In the genomic region with DNA sequence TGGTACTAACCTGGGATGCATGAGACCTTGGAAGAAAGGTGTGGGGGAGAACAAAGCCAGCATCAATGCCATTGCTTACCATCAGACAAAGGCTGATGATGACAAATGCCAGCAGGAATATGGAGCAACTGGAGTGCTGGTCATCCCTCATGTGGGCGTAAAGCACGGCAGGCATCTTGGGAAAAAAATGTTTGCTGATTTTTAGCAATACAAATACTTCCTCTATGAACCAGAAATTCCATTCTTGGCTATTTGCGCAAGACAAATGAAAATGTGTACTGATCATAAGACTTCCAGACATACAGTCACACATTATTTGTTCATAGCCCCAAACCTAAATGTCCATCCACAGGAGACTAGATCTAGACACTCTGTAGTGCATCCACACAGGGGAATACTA, we compare ENCODE assay signal across 14 mouse cellular contexts.
"Had no signal": no experiment of that assay in that cellular context is flagged by ENCODE, and none has a peak within 500 bp of the region (broad histone marks: within the 10 kb centered on the region; RNA-seq: fewer than 3 reads in every experiment).

No protein-coding gene starts in this region.

- H3K36me3 ChIP-seq: midbrain, embryonic 13.5 days; midbrain, embryonic 15.5 days; neural tube, embryonic 12.5 days; stomach, embryonic 15.5 days had no signal

- DNase-seq: lung, adult 18-20 months; lung, embryonic 14.5 days; lung, postnatal 14 days; lung, postnatal 4 days; right cerebral cortex, postnatal 25 days; thymus, adult 2 months; thymus, postnatal 25 days had no signal

- H3K27ac ChIP-seq: liver, embryonic 14.5 days; midbrain, embryonic 13.5 days; midbrain, embryonic 15.5 days; neural tube, embryonic 12.5 days; stomach, embryonic 15.5 days; stomach, postnatal 0 days had no signal

- H3K4me3 ChIP-seq: megakaryocyte, embryonic 14.5 days; midbrain, embryonic 13.5 days; midbrain, embryonic 15.5 days; neural tube, embryonic 12.5 days; stomach, embryonic 15.5 days had no signal
